Mouse (Mus musculus) ES-Bruce4 (cell line): ENCODE data around the gene C1ql4.

Source experiments
- CTCF ChIP-seq: IDR thresholded peaks from one replicate; pipeline ENCODE4 v1.8.1; 2011; ENCODE audit warnings: low read depth, low read length
- EP300 ChIP-seq: IDR thresholded peaks from 2 replicates; pipeline ENCODE4 v1.6.1; 2011; ENCODE audit warnings: low read depth, low read length; ENCODE audit not compliant: insufficient read depth
- POLR2A ChIP-seq: IDR thresholded peaks from one replicate; pipeline ENCODE4 v1.8.1; 2011; ENCODE audit warnings: low read length; ENCODE audit not compliant: insufficient read depth

DNA sequence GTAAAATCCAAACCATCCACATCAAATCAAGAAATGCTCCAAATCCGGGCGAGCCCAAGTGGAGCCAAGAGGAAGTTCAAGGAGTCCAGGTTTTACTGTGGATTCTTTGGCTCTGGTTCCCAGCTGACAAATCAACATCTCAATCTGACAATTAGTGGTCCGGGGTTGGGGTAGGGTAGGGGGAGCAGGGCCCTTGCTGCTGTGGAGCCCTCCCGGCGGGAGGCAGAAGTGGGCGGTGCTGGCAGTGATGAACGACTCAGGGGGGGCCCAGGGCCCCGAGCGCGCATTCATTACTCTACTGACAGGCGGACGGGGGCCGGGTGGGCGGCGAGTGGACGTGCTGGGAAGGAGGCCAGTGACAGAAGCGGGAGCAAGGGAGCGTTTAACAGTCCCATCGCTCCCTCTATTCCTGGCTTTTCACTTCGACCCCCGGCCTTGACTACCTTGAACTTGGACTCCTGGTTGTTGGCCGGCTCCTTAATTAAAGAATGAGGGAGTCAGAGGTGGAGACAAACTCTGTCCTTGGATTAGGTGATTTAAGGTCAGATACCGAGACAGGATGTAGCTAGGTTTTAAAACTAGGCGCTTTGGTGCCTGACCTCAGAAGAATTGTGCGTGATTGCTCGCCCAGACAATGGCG lies 7.1 kb upstream of the C1ql4 start:
- no peak for TF ChIP-seq CTCF
- TF ChIP-seq POLR2A = no peak
- no peak for TF ChIP-seq EP300
